Mouse (Mus musculus) central nervous system, embryonic 14 days (tissue): ENCODE measurements around the gene Rdh11. TPM values are rescaled to one million over a fixed set of nuclear protein-coding genes. Genes with fewer than 3 reads are reported as not detected.

Source experiments
- polyA plus RNA-seq: library from polyadenylated mRNA; depleted of rRNA; stranded (reverse); fragments of >200 nt; gene quantifications from 2 replicates; pipeline ENCODE4 v1.2.3, GENCODE M21; 2012; rRNA removed

Gene Rdh11
- 20.9 and 23.1 TPM in 2 replicates for polyA plus RNA-seq

GRCm38 (mm10) chr12:79192193-79192592 lies at the start of gene Rdh11:
Gene Rdh11, minus strand, starts transcription at chr12:79192293.

DNA sequence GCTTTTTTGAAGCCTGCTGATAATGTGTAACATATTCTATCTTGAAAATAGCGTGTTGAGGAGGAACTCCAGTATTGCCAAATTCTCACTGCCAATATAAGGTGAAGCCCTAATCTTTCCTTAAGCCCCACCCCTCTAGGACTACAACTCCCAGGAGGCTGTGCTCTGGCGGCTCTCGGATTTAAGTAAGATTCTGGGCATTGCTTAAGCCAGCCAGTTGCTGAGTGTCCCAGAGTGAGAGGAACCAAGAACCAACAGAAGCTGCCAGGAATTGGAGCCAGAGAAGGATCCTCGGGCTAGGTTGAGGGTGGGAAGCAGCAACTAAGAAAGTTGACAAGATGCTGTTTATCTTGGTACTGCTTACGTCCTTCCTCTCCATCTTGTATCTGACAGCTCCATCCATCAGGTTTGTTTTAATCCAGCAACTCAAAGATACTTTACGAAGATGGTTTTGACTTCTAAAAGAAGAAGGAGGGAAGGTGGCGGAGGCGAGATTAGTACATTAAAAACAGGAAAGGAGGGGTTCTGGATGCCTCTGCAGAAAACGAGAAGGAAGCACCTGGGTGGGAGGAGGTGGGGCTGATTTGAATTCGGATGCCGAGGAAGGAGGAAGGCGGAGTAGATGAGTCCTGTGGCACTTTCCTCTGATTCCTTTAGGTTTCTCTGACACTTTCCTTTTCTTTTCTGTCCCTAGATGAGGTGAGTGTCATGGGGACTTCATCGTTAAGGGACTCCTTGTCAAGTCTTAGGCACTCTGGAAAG lies 16.8 kb upstream of the Rdh11 start, which contains the start of gene Rdh12:
Gene Rdh12 (plus strand): TSS at position 212 of the 762 bp plus-strand sequence.

DNA sequence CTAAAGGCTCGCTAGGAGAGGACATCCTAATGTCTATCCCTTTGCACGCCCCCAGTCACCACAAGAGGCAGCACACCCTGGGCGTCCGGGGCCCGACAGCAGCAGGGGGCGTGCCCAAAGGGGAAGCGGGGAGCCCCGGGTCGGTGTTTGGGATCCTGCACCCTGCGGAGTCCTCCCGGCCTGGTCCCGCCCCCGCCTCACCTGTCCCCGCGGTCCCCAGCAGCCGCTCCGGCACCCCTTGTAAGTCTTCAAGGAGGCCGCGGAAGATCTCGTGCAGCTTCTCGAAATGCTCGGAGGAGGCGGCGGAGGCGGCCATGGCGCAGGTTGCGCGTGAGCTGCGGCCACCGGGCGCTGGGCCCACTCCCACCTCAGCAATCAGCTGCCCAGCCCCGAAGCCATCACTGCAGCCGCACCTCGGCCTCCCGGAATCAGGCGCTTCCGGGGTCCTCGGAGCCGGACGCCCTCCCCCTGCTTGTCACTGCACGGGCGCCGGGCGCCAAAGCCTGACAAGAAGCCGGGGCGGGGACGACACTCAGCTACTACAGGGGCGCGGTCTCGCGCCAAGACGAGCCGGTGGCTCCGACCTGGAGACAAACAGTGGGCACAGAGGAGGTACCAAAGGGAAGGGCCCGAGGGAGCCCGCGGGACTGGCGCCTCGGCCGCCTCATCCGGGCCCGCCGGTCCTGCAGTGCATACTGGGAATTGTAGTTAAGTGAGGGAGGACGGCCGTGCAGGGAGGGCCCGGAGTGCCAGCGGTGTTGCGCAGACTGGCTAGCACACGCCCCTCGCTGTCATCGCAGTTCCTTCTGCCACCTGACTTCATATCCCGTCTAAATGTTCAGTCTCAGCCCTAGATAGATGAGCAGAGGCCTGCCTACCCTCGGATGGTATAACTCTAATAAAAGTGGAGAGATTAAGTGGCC lies 19.8 kb downstream of the Rdh11 start, which contains the start of gene Vti1b:
Gene Vti1b (minus strand): TSS at position 649 of the 923 bp plus-strand sequence.

DNA sequence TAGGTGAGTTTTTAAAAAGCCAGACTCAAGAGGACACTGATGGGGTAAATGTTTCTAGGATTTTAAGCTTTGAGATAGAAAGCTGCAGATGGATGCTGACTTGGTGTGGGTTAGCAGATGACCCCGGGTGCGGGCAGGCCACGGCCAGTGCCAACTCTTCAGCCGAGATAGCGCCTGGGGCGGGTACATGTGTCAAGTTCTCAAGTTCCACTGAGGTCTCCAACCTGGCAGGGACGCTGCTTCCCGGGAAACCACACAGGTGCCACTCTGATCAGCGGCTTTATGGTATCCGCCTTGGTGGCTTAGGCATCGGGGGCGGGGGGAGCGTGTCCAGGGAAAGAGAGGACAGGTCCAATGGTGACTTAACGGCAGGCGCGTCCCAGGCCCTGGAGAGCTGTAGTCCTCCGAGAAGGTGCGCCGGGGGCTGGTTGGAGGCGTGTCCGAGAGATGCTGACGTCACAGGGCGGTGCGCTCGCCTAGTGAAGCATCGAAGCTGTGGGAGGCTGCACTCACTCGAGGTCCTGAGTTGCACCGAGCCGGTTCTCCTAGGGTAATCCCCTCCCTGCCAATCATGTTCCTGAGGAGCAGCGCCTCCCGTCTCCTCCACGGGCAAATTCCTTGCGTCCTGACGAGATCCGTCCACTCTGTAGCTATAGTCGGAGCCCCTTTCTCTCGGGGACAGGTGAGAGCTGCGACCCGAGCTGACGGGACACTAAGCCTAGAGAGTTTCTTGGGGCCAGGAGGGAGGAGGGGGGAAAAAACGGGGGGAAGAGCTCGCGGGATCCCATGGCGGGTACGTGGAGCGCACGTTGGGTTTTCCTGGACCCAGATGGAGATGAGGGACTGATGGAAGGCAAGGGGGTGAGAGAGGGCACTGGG lies 61.6 kb downstream of the Rdh11 start, which contains the start of gene Arg2:
Gene Arg2 (plus strand): TSS at position 479 of the 879 bp plus-strand sequence.

Other genes with a start within 250 kb of the Rdh11 start
- 52.8 and 55.1 TPM in 2 replicates for gene Tmem229b, start 184.7 kb downstream of the Rdh11 start, polyA plus RNA-seq
- gene Plekhh1, start 163.1 kb downstream of the Rdh11 start, polyA plus RNA-seq, result 6.0 and 6.2 TPM in 2 replicates
- gene Pigh, start 102.6 kb downstream of the Rdh11 start, polyA plus RNA-seq, result 16.5 and 16.9 TPM in 2 replicates
- 13.0 and 13.8 TPM in 2 replicates for gene Arg2, start 61.5 kb downstream of the Rdh11 start, polyA plus RNA-seq
- 83.1 and 85.6 TPM in 2 replicates for gene Vti1b, start 19.6 kb downstream of the Rdh11 start, polyA plus RNA-seq
- 0.95 and 1.6 TPM in 2 replicates for gene Rdh12, start 16.6 kb upstream of the Rdh11 start, polyA plus RNA-seq
- gene Zfyve26, start 104.0 kb upstream of the Rdh11 start, polyA plus RNA-seq, result 23.6 and 25.2 TPM in 2 replicates
- 1.8 and 1.9 TPM in 2 replicates for gene Rad51b, start 105.0 kb upstream of the Rdh11 start, polyA plus RNA-seq